24 mouse cellular contexts compared by ENCODE assay signal in the genomic region with DNA sequence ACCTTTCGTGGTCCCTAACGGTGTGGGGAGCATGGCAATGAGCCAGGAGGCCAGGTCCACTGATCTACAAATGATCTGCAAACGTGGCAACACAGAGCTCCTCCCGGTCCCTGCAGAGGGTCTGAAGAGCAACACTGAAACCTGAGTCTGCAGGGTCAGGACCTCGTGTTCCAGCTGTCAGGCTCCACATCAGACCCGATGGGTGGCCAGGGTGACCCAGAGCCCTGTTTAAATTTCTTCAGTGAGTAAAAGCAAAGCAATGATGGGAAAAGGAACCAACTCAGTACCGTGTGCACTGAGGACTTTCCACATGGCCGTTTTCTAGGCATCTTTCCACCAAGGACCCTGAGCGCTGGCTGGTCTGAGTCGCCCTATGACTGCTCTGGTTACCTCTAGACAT. TPM values are rescaled to one million over a fixed set of nuclear protein-coding genes. Genes with fewer than 3 reads are reported as not detected.
A peak's percentile ranks its signal among the peaks of the same experiment; 100 is the strongest.
DNase-seq lines count a peak whose midpoint lies in the region; ATAC-seq and TF ChIP-seq lines count a peak whose summit lies in the region.
"Had no signal": no experiment of that assay in that cellular context is flagged by ENCODE, and none has a peak within 500 bp of the region (broad histone marks: within the 10 kb centered on the region; RNA-seq: fewer than 3 reads in every experiment).

No protein-coding gene starts in this region.

- H3K36me3 ChIP-seq in heart, embryonic 12.5 days, result no peaks in the 10 kb centered on the region
- no peaks in the 10 kb centered on the region for H3K36me3 ChIP-seq in kidney, adult 2 months (ENCODE audit: control insufficient read depth, insufficient read depth, low read length)
- no peaks in the 10 kb centered on the region for H3K36me3 ChIP-seq in kidney, embryonic 16.5 days (ENCODE audit: insufficient read depth, low read length)
- H3K36me3 ChIP-seq: embryonic facial prominence, embryonic 10.5 days; embryonic facial prominence, embryonic 13.5 days; forebrain, embryonic 12.5 days; forebrain, embryonic 15.5 days; heart, embryonic 10.5 days; hindbrain, embryonic 13.5 days had no signal

- H3K27ac ChIP-seq in heart, embryonic 12.5 days (ENCODE audit: poor library complexity, severe bottlenecking), result no peak overlapping the region
- H3K27ac ChIP-seq in kidney, adult 2 months (ENCODE audit: insufficient read depth, low read depth, low read length), result peak overlapping the region; percentile 66
- H3K27ac ChIP-seq in kidney, embryonic 16.5 days (ENCODE audit: low read length), result no peak overlapping the region
- H3K27ac ChIP-seq: embryonic facial prominence, embryonic 10.5 days; embryonic facial prominence, embryonic 13.5 days; forebrain, embryonic 12.5 days; forebrain, embryonic 15.5 days; heart, adult 2 months; heart, embryonic 10.5 days; hindbrain, embryonic 13.5 days; hindbrain, postnatal 0 days had no signal

- no peaks in the 10 kb centered on the region for H3K4me1 ChIP-seq in heart, embryonic 12.5 days (replicated peaks)
- peaks cover 33% of the 10 kb centered on the region for H3K4me1 ChIP-seq in kidney, adult 2 months (ENCODE audit: control insufficient read depth, insufficient read depth, low read length)
- peaks cover 6% of the 10 kb centered on the region for H3K4me1 ChIP-seq in kidney, embryonic 16.5 days (ENCODE audit: insufficient read depth, low read length)
- H3K4me1 ChIP-seq: embryonic facial prominence, embryonic 13.5 days; forebrain, embryonic 12.5 days; heart, embryonic 10.5 days; hindbrain, embryonic 13.5 days had no signal

- 72% methylated on average over 10 of the region's 10 CpGs for WGBS in heart, embryonic 12.5 days
- 33% methylated on average over 10 of the region's 10 CpGs for WGBS in kidney, adult 2 months
- 33% methylated on average over 10 of the region's 10 CpGs for WGBS in kidney, embryonic 16.5 days

- TF ChIP-seq POLR2A in kidney, adult 2 months (IDR thresholded peaks at IDR 0.05; ENCODE audit: low read depth, low read length), result no peak

- no peaks in the 10 kb centered on the region for H3K9me3 ChIP-seq in heart, embryonic 12.5 days (replicated peaks)
- H3K9me3 ChIP-seq in kidney, embryonic 16.5 days (ENCODE audit: low read length), result no peaks in the 10 kb centered on the region
- H3K9me3 ChIP-seq: embryonic facial prominence, embryonic 10.5 days; embryonic facial prominence, embryonic 13.5 days; forebrain, embryonic 12.5 days; forebrain, embryonic 15.5 days; heart, embryonic 10.5 days; hindbrain, embryonic 13.5 days had no signal

- no peaks in the 10 kb centered on the region for H3K27me3 ChIP-seq in heart, embryonic 12.5 days (replicated peaks)
- no peaks in the 10 kb centered on the region for H3K27me3 ChIP-seq in kidney, adult 2 months (replicated peaks; ENCODE audit: control insufficient read depth, insufficient read depth, low read length)
- H3K27me3 ChIP-seq in kidney, embryonic 16.5 days (ENCODE audit: insufficient read depth, low read length), result no peaks in the 10 kb centered on the region
- H3K27me3 ChIP-seq: embryonic facial prominence, embryonic 13.5 days; forebrain, embryonic 12.5 days; forebrain, embryonic 15.5 days; hindbrain, embryonic 13.5 days had no signal

- ATAC-seq in heart, embryonic 12.5 days (ENCODE audit: insufficient number of reproducible peaks, low FRiP score), result no peak
- no peak for ATAC-seq in kidney, embryonic 16.5 days (ENCODE audit: low FRiP score, low TSS enrichment)
- ATAC-seq: CD4-positive, CD25-positive, alpha-beta regulatory T cell, adult 4 months; forebrain, embryonic 15.5 days; inflammation-experienced regulatory T-cells, adult 6 months had no signal

- no peak for TF ChIP-seq CTCF in kidney, adult 2 months (conservative IDR thresholded peaks at IDR 0.05; ENCODE audit: insufficient read depth, insufficient read length, low read depth, low read length)

- no peak overlapping the region for H3K4me2 ChIP-seq in heart, embryonic 12.5 days
- H3K4me2 ChIP-seq in kidney, embryonic 16.5 days (replicated peaks; ENCODE audit: low read depth, low read length), result no peak overlapping the region
- H3K4me2 ChIP-seq: embryonic facial prominence, embryonic 13.5 days; forebrain, embryonic 12.5 days; forebrain, embryonic 15.5 days; hindbrain, embryonic 13.5 days had no signal

- H3K9ac ChIP-seq in heart, embryonic 12.5 days, result no peak overlapping the region
- no peak overlapping the region for H3K9ac ChIP-seq in kidney, embryonic 16.5 days (replicated peaks; ENCODE audit: low read length)
- H3K9ac ChIP-seq: embryonic facial prominence, embryonic 13.5 days; forebrain, embryonic 12.5 days; forebrain, embryonic 15.5 days; hindbrain, embryonic 13.5 days had no signal

- DNase-seq in heart, adult 11 months, result peak; percentile 74
- DNase-seq in kidney, adult 2 months, result peak; percentile 53
- no peak for DNase-seq in kidney, postnatal 14 days
- DNase-seq in kidney, postnatal 36 days, result peak; percentile 64 to 66
- DNase-seq: adrenal gland, adult 2 months; adrenal gland, postnatal 14 days; cerebellum, adult 11 months; cerebellum, adult 2 months; cerebellum, adult 9-11 months; cerebellum, postnatal 25 days; gastrocnemius, postnatal 25 days; heart, adult 2 months had no signal

- no peak overlapping the region for H3K4me3 ChIP-seq in heart, embryonic 12.5 days
- H3K4me3 ChIP-seq in kidney, adult 2 months (ENCODE audit: insufficient read depth, low read depth, low read length), result no peak overlapping the region
- H3K4me3 ChIP-seq in kidney, embryonic 16.5 days (ENCODE audit: low read length), result no peak overlapping the region
- H3K4me3 ChIP-seq: embryonic facial prominence, embryonic 10.5 days; embryonic facial prominence, embryonic 13.5 days; erythroblast, embryonic 14.5 days; forebrain, embryonic 12.5 days; forebrain, embryonic 15.5 days; heart, adult 2 months; heart, embryonic 10.5 days; hindbrain, embryonic 13.5 days had no signal

RNA-seq across cellular contexts. Expression of a gene that starts 28.6 kb away (rescaled TPM):
- 80.5 and 83.7 TPM in 2 replicates for polyA plus RNA-seq in heart, embryonic 12.5 days (2016; fragmentation: Nextera tagmentation; extraction: Ambion mirVana)
- polyA plus RNA-seq in kidney, adult 2 months (2012; rRNA removed), result 13.9 and 17.6 TPM in 2 replicates
- polyA plus RNA-seq in kidney, embryonic 16.5 days (2015; fragmentation: Nextera tagmentation; extraction: Ambion mirVana), result 15.7 and 18.8 TPM in 2 replicates
